Comparison of ENCODE assay signal across 13 mouse cellular contexts in genomic region chr8:108698101-108698660, GRCm38 (mm10).
DNase-seq lines count a peak whose midpoint lies in the region; ATAC-seq lines count a peak whose summit lies in the region.
"Had no signal": no experiment of that assay in that cellular context is flagged by ENCODE, and none has a peak within 500 bp of the region (broad histone marks: within the 10 kb centered on the region; RNA-seq: fewer than 3 reads in every experiment).

No protein-coding gene starts in this region.

- H3K27ac ChIP-seq in liver, embryonic 11.5 days (ENCODE audit: low read depth, low read length): no peak overlapping the region
- peak overlapping the region; percentile 36 for H3K27ac ChIP-seq in hindbrain, embryonic 15.5 days (replicated peaks)
- H3K27ac ChIP-seq in midbrain, embryonic 16.5 days (ENCODE audit: low read length): peak overlapping the region; percentile 91
- H3K27ac ChIP-seq: liver, embryonic 13.5 days had no signal

- H3K4me1 ChIP-seq in liver, embryonic 11.5 days (replicated peaks; ENCODE audit: control insufficient read depth, insufficient read depth, low read length): peaks cover 23% of the 10 kb centered on the region
- H3K4me1 ChIP-seq in hindbrain, embryonic 15.5 days (replicated peaks): peaks cover 31% of the 10 kb centered on the region
- H3K4me1 ChIP-seq in midbrain, embryonic 16.5 days (ENCODE audit: control insufficient read depth, insufficient read depth, low read length): peaks cover 34% of the 10 kb centered on the region

- H3K4me3 ChIP-seq in liver, embryonic 11.5 days (ENCODE audit: low read depth, low read length): no peak overlapping the region
- no peak overlapping the region for H3K4me3 ChIP-seq in hindbrain, embryonic 15.5 days
- H3K4me3 ChIP-seq in midbrain, embryonic 16.5 days (ENCODE audit: low read depth, low read length): no peak overlapping the region; the same call in 1 of the 2 replicates
- H3K4me3 ChIP-seq: liver, embryonic 13.5 days had no signal

- ATAC-seq in liver, embryonic 11.5 days (replicated peaks; ENCODE audit: low FRiP score): no peak
- no peak for ATAC-seq in hindbrain, embryonic 15.5 days (ENCODE audit: low FRiP score, low read depth)
- ATAC-seq in midbrain, embryonic 16.5 days: no peak
- ATAC-seq: intestine, embryonic 16.5 days had no signal

- peak overlapping the region; percentile 33; the same call in 1 of the 2 replicates for H3K4me2 ChIP-seq in liver, embryonic 11.5 days
- peak overlapping the region; percentile 14 for H3K4me2 ChIP-seq in hindbrain, embryonic 15.5 days
- peak overlapping the region; percentile 47 for H3K4me2 ChIP-seq in midbrain, embryonic 16.5 days (ENCODE audit: low read length)
- H3K4me2 ChIP-seq: liver, embryonic 13.5 days had no signal

- WGBS in liver, embryonic 11.5 days: 9% methylated on average over 5 of the region's 5 CpGs
- 6% methylated on average over 5 of the region's 5 CpGs for WGBS in hindbrain, embryonic 15.5 days
- WGBS in midbrain, embryonic 16.5 days: 8% methylated on average over 5 of the region's 5 CpGs

- H3K36me3 ChIP-seq in liver, embryonic 11.5 days (ENCODE audit: control insufficient read depth, insufficient read depth, low read length): no peaks in the 10 kb centered on the region
- no peaks in the 10 kb centered on the region for H3K36me3 ChIP-seq in hindbrain, embryonic 15.5 days
- no peaks in the 10 kb centered on the region for H3K36me3 ChIP-seq in midbrain, embryonic 16.5 days (ENCODE audit: control insufficient read depth, insufficient read depth, low read length)
- H3K36me3 ChIP-seq: liver, embryonic 13.5 days had no signal

- H3K9me3 ChIP-seq in liver, embryonic 11.5 days (ENCODE audit: control insufficient read depth, low read length): no peaks in the 10 kb centered on the region
- H3K9me3 ChIP-seq in hindbrain, embryonic 15.5 days: no peaks in the 10 kb centered on the region
- H3K9me3 ChIP-seq in midbrain, embryonic 16.5 days (replicated peaks; ENCODE audit: control insufficient read depth, low read length, poor library complexity, severe bottlenecking): no peaks in the 10 kb centered on the region
- H3K9me3 ChIP-seq: liver, embryonic 13.5 days; megakaryocyte, embryonic 14.5 days had no signal

- H3K27me3 ChIP-seq in liver, embryonic 11.5 days (replicated peaks; ENCODE audit: control insufficient read depth, insufficient read depth, low read length): peaks cover 94% of the 10 kb centered on the region
- H3K27me3 ChIP-seq in hindbrain, embryonic 15.5 days: peaks cover 51% of the 10 kb centered on the region
- H3K27me3 ChIP-seq in midbrain, embryonic 16.5 days (ENCODE audit: control insufficient read depth, insufficient read depth, low read depth, low read length): peaks cover 5% of the 10 kb centered on the region; the same call in 1 of the 2 replicates

- peak; percentile 29 for DNase-seq in adrenal gland, adult 2 months
- no peak for DNase-seq in adrenal gland, postnatal 10 days
- no peak for DNase-seq in liver, embryonic 11.5 days (ENCODE audit: low spot score)
- DNase-seq in liver: no peak
- no peak for DNase-seq in adrenal gland, postnatal 14 days
- DNase-seq in spleen, adult 12 weeks (ENCODE audit: low spot score): no peak
- DNase-seq: cerebellum, postnatal 25 days; heart, adult 18-20 months; liver, embryonic 13.5 days had no signal

- H3K9ac ChIP-seq in liver, embryonic 11.5 days (ENCODE audit: low read depth, low read length): no peak overlapping the region
- no peak overlapping the region for H3K9ac ChIP-seq in hindbrain, embryonic 15.5 days
- H3K9ac ChIP-seq in midbrain, embryonic 16.5 days (ENCODE audit: low read depth, low read length): no peak overlapping the region
- H3K9ac ChIP-seq: liver, embryonic 13.5 days had no signal
